Mouse (Mus musculus) adrenal gland, postnatal 25 days (tissue): ENCODE results near the gene Kremen1. TPM values are rescaled to one million over a fixed set of nuclear protein-coding genes. Genes with fewer than 3 reads are reported as not detected.

Experiments used
- DNase-seq: peaks from one replicate; pipeline ENCODE4 v3.0.0; 2021; ENCODE audit warnings: mixed read lengths
- total RNA-seq: library from RNA; stranded (reverse); gene quantifications from 2 replicates; pipeline ENCODE4 v1.2.3, GENCODE M21; 2021

Kremen1 gene
- total RNA-seq, 1 experiment from 2014 or later: 23.1 TPM

DNA sequence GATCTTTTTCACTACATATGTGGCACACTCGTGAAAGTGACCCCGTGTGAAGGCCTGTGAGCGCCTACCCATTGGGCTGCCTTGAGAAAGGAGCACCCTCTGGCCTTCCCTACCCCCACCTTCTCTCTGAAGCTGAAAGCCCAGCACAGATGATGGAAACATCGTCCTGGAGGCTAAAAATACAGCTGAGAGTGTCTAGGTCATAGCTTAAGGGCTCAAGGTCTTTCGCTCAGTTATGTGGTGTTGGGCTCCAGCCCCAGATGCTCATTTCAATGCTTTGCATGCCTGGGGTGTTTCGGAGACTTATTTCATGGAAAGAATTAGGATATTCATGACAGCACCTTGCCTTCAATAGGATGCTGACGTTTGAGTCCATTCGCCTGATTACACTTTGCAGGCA lies 4.4 kb upstream of the Kremen1 start:
- no peak for DNase-seq

DNA sequence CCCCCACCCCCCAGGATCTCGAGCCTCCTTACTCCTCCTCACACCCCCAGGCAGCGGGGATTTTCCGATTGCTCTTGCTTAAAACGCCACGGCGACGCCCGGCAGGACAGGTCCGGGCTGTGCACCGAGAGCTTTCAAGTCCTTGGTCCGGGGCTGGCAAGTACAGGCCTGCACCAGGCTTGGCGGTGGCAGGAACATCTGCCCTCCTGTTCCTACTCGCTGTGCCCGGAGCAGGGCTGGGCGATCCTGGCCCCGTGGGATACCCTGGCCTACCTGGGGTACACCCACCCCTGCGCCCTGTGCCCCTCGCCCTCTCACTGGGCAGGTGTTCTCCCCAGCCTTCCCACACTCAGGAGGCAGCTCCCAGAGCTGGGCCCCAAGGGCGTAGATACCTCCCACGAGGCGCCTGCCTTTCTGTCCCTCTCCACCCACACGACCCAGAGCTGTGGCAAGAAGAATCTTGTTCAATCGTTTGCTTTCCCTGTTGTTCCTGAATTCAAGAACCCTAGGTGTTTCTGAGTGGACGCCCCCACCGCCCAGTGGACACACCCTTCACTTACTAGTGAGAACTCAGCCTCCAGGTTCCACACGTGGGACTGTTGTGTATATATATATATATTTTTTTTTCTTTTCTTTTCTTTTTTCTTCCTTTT lies 1.8 kb upstream of the Kremen1 start:
- no peak for DNase-seq

DNA sequence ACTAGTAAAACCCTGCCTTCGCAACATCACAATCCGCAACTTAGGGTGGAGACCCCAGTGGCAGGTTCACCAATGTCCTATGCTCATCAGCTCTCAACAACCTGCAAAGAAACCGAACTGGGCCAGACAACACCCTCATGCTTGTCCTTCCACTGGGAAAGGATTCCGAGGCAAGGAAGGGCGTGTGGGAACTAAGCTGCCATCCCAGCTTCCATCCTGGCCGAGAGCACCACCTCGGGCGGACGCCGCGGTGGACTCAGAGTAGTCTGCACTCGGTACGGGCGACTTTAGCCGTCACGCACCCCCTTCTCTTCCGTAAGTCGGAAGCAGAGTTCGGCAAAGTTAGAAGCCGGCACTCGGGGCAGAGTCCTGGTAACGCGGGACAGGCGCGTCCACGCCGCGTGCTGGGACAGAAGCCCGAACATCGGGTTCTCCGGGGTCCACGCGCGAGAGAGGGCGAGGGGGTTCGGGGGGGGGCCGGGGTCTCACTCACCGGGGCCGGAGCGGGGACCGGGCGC lies 357 bp downstream of the Kremen1 start:
- peak; percentile 55 for DNase-seq

DNA sequence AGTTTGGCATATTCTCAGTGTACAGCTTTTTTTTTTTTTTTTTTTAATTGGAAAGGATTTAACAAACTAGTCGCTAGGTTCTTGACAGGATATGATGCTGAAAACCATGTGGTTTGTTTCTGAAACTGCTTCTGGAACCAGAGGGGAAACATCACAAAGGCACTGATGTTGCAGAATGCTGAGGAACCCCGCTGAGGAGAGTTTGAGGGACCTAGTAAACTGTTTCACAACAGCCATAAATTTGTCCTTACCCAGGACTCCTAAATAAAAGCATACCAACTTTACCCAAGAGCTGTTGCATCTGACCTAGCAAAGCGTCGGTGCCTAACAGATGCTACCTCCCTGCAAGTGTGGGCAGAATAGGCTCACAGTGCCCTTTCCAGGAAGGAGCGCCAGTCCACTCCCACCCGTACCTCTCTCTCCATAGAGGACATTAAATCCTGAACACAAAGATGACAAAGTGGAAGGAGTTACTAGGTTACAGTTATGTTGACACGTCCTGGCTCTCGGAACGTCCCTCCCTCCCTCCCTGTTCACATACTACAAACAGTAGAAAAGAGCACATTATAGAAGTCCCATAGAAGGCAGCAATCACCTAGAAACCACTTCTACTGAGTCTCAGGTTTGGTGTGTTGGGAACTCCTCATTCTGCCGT lies 1.3 kb downstream of the Kremen1 start:
- DNase-seq: no peak

DNA sequence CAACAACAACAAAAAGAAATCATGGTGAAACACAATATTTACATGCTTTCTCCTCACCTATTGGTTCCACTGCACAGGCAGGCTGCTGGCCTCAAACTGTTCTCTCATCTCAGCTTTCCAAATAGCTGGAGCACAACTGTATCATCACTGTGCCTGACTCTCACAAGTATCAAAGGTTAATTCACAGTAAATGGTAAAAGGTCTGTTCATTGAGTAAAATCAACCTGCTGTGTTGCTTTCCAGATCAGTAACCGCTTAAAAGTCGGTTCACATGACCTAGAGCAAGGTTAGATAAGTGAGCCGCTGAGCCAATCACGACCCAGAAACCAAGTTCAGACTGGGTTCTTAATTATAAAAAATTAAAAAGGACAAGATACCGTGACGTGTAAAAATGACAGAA lies 3.3 kb downstream of the Kremen1 start:
- DNase-seq: no peak

DNA sequence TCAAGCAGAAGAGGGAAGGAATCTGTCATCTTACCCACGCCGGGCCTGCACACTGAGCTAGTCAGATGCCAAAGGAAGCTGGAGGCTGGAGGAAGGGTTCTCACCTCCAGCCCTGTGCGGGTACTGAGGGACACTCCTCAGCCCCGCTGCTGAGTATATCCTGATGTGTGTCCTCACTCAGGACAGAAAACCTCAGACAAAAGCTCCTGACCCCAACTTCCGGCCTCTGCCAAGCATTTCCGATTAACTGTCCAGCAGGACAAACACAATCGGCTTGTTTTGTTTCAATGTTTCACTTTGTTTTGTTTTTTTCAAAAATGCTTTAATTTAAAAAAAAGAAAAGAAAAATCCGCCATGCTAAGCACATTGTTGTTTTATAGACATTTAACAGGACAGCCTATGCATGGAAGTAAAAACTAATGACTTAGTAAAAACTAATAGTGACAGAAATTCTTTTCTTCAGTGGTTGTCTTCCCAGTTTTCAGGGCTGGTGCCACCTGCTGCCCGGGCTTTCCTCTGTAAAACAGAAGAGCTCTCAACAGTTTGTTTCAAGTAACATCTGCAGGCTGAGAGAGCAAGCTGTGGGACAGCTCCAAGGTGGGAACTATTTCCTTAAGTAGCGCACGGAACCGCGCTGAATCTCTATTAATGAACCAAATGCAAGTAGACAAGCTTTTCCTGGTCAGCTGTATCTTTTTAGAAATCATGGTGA lies 4.1 kb downstream of the Kremen1 start:
- DNase-seq: no peak

DNA sequence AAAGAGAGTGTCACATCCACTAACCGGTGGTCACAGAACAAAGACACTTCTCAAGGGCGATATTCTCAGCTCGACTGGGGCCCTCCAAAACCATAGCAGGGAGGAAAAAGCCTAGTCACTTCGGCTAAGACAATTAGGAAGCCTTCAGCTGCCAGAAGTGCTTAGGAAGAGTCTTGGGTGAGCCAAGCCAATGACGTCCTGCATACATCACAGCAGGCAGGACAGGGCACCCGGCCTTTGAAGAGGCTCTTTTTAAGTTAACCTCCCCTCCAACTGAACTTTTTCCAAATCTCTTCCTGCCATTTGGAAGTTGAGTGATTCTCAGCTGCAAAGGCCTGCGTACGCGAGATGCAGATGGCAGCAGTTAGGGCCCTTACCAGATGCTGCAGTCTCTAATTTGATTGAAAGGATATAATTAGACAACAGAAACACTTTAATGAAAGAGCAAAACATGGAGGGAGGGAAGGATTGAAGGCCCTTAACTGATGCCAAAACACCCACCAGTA lies 5.8 kb downstream of the Kremen1 start:
- DNase-seq: no peak

DNA sequence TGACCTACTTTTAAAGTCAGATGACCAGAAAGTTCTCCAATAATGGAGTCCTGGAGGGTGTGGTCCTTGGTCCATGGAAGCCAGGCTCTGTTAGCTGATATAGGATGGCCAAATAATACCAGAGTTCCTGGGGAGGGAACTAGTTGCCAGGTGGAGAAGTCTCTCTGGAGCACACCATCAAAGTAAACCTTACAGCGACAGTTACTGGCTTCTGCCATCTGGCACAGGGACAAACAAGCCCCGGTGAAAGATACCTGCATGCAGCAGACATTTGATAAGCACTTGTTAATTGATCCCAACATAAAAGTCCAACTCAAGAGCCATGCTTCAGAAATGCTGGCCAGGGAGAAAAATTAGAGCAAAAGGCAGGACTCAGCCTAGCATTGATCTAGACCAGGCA lies 7.3 kb downstream of the Kremen1 start:
- no peak for DNase-seq

DNA sequence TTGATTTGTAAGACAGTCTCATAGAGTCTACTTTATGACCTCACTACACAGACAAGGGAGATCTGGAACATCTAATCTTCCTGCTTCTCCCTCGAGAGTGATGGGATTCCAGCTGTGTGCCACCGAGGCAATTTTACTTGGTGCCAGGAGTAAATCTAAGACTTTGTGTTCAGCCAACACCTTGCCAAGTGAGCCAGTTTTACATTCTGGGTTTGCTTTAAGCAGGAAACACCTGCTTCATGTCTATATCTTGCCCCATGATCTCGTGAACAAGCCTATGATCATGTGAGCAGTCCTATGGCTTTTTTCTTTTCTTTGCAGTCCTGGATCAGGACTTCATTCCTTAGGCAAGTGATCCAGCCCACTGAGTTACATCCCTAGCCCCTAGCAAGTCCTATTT lies 7.8 kb downstream of the Kremen1 start:
- no peak for DNase-seq

DNA sequence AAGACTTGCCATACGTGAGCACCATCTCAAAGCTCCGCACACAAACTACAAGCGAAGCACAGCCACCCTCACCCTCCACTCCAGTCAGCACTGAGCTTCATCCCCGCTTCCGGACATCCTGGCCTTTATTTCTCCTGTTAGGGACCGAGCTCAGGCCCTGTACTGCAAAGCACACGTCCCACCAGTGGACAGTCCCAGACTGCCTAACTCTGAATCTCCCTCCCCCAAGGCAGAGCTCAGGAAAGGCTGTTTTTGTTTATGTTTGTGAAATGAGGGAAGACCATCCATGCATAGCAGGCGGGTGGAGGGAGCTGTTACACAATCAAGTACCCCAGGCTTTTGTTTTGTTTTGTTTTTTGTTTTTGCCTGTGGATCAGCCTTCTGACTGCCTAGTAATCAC lies 8.6 kb downstream of the Kremen1 start:
- no peak for DNase-seq

DNA sequence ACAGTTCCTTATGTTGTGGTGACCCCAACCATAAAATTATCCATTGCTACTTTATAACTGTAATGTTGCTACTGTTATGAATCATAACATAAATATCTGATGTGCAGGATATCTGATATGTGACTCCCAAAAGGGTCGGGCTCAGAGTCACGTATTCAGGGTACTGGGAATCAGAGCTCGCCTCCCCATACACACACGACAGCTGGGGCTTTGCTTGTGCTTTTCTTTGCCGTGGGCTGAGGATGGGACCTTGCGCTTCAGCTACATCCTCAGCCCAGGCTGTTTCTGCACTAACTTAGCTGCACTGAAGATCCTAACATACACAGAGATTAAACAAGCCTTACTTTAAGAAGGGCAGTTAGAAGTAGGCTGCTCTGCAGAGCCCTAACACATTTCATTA lies 10.2 kb downstream of the Kremen1 start:
- DNase-seq: no peak

DNA sequence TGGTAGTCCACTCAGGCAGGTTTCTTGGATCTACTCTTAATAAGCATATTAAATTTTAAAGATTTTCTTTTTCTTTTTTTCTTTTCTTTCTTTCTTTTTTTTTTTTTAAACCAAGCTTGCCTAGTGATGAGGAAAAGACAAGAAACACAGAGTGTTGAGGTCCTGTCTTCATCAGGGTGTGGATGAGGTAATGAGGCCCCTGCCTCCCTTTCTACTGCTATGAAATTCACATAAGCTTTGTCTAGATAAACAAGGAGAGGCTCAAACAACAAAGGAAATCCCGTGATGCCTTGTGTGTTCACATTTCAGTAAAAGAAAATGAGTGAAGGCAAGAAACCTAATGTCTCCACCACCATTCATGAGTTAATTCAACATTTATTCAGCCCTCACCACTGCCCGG lies 13.2 kb downstream of the Kremen1 start:
- DNase-seq: no peak

DNA sequence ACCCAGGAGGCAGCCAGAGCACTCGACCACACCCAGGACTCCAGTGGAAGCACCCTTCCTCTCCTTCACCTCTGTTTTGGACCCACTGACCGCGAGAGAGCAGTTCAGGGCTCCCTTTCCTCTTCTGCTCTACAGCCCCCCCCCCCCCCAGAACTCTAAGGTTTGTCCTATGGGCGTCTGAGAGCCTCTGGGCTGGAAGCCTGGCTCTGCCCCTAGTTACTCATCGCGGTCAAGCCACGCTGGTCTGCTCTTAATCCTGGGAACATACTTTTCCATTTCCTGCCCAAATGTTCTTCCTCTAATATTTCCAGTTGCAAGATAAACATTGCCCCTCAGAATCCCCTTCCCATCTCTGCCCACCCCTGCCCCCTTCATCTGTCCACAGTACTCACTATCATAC lies 15.9 kb downstream of the Kremen1 start:
- DNase-seq: no peak

DNA sequence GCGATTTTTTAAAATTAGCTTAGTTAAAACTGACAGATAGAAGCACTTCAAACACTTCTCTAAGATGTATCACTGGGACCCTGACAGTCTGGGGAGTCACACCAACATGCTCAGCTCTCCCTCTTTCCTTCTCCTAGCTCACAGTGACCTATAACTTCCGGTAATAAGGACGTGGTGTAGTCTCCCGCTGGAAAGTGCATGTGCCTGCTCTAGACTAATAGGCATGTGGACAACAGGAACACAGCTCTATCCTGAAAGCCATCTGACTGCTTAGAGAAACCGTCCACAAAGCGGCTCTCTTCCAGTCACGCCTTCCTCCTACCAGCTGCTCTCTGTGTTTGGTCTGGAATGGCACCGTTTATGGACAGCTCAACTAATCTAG lies 16.6 kb downstream of the Kremen1 start:
- DNase-seq: no peak

DNA sequence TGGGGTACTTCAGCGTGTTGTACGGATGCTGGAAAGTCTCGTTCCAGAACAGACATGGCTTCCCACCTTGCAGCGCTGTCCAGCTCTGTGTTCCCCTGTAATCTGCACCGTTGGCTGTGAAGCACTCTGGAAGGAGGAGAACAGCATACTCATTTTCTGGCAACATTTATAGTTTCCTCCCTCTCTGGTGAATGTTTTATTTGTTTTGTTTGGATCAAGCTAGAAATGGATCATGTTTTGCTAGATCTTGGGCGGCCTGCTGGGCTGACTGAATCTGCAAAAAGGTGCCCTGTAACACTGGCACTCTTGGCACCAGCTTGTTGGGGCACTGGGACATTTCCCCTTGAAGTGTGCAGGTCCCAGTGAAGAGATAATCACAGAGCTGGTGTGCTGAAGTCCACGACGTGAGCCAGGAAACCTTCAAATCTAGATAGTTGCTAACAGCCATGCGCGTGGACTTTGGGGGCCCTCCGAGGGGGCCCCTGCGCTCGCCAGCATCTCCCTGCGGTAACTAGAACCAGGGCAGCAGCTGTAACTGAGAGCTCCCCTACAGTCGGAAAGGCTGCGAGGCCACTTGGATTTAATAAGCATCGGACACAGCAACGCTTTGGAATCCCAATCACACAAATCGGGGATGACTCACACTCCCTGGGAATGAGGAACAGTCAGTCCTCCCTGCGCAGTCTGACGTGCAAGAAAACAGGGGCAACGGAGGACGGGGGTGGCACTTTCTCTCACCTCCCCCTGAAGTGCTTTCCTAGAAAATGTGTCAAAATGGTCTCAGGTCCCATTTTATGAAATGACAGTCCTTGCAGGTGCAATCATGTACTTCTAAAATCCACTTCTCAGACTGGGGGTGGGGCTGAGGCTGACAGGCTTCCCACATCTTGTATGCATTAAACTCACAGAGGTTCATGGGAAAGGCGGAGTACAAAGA lies 17.3 kb downstream of the Kremen1 start:
- peak; percentile 37 for DNase-seq

DNA sequence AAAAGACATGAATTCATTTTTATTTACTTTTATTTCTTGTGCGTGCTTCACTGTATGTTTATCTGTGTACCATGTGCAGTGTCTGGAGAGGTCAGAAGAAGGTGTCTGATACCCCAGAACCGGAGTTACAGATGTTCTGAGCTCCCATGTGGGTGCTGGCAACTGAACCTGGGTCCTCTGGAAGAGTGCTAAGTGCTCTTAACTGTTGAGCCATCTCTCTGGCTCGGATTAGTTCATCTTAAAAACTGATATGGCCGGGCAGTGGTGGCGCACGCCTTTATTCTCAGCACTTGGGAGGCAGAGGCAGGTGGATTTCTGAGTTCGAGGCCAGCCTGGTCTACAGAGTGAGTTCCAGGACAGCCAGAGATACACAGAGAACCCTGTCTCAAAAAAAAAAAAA lies 18.1 kb downstream of the Kremen1 start:
- no peak for DNase-seq

DNA sequence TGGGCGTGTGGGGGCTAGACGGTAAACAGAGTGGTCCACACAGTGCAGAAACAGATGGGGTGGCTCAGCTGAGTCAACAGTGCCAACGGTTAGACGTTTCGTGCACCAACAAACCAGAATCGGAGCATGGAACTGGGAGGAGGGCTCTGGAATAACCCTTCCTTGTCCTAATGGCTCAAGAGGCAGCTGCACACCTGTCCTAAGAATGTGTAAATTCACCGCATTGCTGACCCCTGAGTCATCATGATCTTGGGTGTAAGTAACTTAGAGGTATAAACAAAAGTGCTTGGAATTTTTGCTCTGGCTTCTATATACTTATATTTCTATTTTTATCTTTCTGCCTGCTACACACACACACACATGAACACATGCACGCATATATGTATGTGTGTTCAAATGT lies 19.2 kb downstream of the Kremen1 start:
- no peak for DNase-seq

DNA sequence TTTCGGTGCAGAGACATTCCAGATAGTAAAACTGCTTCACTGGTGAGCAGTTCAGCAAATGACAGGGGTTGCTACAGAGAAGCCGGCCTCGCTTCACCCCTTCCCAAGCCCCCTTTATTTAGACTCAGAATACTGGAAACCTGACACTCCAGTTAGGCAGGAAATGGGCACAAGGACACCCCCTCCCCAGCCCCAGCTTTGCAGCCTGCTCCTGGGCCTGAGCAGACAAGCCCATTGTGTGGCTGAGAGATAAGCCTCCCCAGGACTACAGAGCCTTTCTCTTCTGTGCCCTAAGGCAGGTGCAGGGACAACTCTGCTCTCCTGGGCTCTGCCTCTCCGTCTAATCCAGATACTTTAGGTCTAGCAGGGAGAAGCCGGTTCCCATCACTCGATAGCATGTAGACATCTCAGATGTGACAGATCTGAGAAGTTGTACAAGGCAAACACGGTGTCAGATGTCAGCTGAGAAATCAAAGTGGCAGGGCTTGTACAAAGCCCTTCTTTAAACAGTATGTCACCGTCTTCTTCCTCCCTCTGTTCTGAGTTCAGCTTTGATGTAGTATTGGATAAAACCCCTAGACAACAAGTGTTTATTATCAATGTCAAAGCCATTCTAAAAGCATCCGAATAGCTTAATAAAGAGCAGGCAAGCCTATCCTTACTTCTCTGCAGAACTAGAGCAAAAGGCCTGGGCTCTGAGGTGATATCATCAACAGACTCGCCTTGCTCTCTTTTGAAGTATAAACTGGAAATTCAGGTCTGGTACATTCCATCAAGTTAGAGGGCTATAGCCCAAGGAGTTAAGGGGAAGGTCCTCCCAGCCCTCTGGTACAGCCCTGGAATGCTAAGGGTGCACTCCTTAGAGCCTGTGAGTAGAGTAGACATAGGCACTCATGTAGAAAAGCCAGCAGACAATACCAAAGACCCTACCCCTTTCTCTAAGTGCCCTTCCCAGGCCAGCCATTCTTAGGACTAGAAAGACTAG lies 21.4 kb downstream of the Kremen1 start:
- DNase-seq: no peak

DNA sequence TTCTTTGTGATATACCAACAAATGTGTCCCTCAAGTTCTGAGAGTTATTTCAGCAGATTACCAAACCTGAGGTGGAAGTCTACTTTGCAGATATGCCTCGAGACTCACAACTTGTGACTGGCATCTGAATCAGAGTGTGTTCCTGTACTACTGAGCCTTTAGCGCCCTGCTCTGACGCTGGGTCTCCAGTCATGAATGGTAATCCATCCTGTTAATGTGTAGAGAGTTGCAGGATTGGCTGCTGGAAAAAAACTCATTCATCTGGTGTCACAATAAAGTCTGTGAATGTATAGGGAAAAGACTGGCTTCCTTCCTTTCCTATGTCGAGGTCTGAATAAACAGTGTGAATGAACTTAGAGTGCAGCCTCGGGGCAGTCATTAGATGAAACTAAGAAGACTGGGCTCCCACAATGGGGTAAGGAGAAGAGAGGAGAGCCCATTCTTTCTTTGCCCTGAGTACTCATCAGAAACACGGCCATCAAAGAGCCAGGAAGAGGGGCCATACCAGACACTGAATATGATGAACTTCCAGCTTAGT lies 41.4 kb downstream of the Kremen1 start:
- no peak for DNase-seq

DNA sequence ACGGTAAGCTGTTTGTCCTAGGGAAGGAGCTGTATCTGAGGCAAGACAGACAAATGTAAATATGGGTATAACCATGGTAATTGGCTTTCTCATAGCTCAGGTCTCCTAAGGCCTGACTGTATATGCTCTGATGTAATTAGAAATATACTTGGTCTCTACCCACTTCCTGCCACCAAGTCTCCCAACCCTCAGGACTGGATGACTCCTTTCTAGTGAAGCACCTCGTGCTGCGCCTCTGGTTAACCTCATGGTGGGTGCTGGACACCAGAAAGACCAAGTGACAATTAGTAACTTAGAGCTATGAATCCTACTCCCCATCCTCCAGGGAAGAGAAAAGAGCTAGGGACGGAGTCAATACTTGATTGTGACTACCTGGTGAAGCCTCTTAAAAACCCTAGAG lies 42.0 kb downstream of the Kremen1 start:
- DNase-seq: no peak
